Mouse (Mus musculus) CH12.LX (cell line): ENCODE data around the gene Tex44. TPM values are rescaled to one million over a fixed set of nuclear protein-coding genes. Genes with fewer than 3 reads are reported as not detected.

Experiments
- DNase-seq: peaks from one replicate; pipeline ENCODE4 v3.0.0-alpha.2; 2013; ENCODE audit errors: extremely low read depth
- H3K27ac ChIP-seq: 2 replicates; pipeline ENCODE4 v1.5.1; 2012; ENCODE audit warnings: low read depth, mild to moderate bottlenecking, control low read depth, moderate library complexity; ENCODE audit not compliant: insufficient read depth
- H3K27me3 ChIP-seq: replicated peaks from 2 replicates; pipeline ENCODE3; 2012; ENCODE audit warnings: inconsistent platforms
- H3K36me3 ChIP-seq, 2 experiments: replicated peaks in 1 of 2; 2 replicates each; pipeline versions ENCODE3 to v1.6.1; 2012; ENCODE audit warnings: inconsistent platforms in 1 of 2, low read length in 1 of 2, mild to moderate bottlenecking in 1 of 2, mixed read lengths in 1 of 2, moderate library complexity in 1 of 2; ENCODE audit not compliant: control insufficient read depth in 1 of 2, insufficient read depth in 1 of 2
- H3K4me1 ChIP-seq, 2 experiments: 2 replicates each; pipeline ENCODE4 v1.6.1; 2012; ENCODE audit warnings: inconsistent platforms in 1 of 2, moderate library complexity in 1 of 2; ENCODE audit not compliant: insufficient read depth in 2 of 2, control insufficient read depth in 1 of 2
- H3K4me2 ChIP-seq: 2 replicates; pipeline ENCODE4 v1.6.1; 2012; ENCODE audit warnings: low read depth, mild to moderate bottlenecking, control low read depth; ENCODE audit not compliant: poor library complexity, insufficient read depth, severe bottlenecking
- H3K4me3 ChIP-seq, 3 experiments: fragments of 150-350 bp in 1 of 3; sonication (generic) in 1 of 3; replicated peaks in 1 of 3; 2 replicates each; pipeline versions ENCODE3 to v1.5.1; 2011 to 2012; ENCODE audit warnings: low read depth in 2 of 3, low read length in 2 of 3, mild to moderate bottlenecking in 2 of 3, moderate library complexity in 2 of 3, control low read depth in 1 of 3, improper control_type of control experiment in 1 of 3, inconsistent platforms in 1 of 3, mixed read lengths in 1 of 3; ENCODE audit not compliant: poor library complexity in 1 of 3
- H3K79me2 ChIP-seq: replicated peaks from 2 replicates; pipeline ENCODE4 v1.6.1; 2012; ENCODE audit warnings: mild to moderate bottlenecking, moderate library complexity; ENCODE audit not compliant: control insufficient read depth, poor library complexity, insufficient read depth, severe bottlenecking; ENCODE audit errors: extremely low read depth
- H3K9ac ChIP-seq: 2 replicates; pipeline ENCODE4 v1.6.1; 2012; ENCODE audit warnings: low read depth, mild to moderate bottlenecking, control low read depth, moderate library complexity; ENCODE audit not compliant: insufficient read depth
- H3K9me3 ChIP-seq: replicated peaks from 2 replicates; pipeline ENCODE3; 2012; ENCODE audit warnings: low read length, inconsistent platforms, mixed read lengths
- CHD2 ChIP-seq: IDR thresholded peaks from 2 replicates; pipeline ENCODE4 v1.6.1; 2011; ENCODE audit warnings: low read length, improper control_type of control experiment
- ELF1 ChIP-seq: IDR thresholded peaks from 2 replicates; pipeline ENCODE4 v1.6.1; 2014; ENCODE audit warnings: low read depth, mild to moderate bottlenecking, inconsistent platforms, low read length, improper control_type of control experiment
- EP300 ChIP-seq: IDR thresholded peaks from 2 replicates; pipeline ENCODE4 v1.6.1; 2011; ENCODE audit warnings: low read length, improper control_type of control experiment
- ETS1 ChIP-seq: conservative IDR thresholded peaks from 2 replicates; pipeline ENCODE4 v1.6.1; 2012; ENCODE audit warnings: low read depth, mild to moderate bottlenecking, inconsistent platforms, low read length, improper control_type of control experiment, moderate library complexity
- IRF4 ChIP-seq: IDR thresholded peaks from 2 replicates; pipeline ENCODE4 v1.6.1; 2014; ENCODE audit warnings: low read depth, mild to moderate bottlenecking, inconsistent platforms, low read length, improper control_type of control experiment
- MAFK ChIP-seq: IDR thresholded peaks from 2 replicates; pipeline ENCODE4 v1.6.1; 2011; ENCODE audit warnings: low read length, improper control_type of control experiment; ENCODE audit not compliant: insufficient replicate concordance
- MAX ChIP-seq: IDR thresholded peaks from 2 replicates; pipeline ENCODE4 v1.6.1; 2011; ENCODE audit warnings: low read length, improper control_type of control experiment
- MAZ ChIP-seq: IDR thresholded peaks from 2 replicates; pipeline ENCODE4 v1.6.1; 2012; ENCODE audit warnings: low read depth, mild to moderate bottlenecking, inconsistent platforms, low read length, improper control_type of control experiment, moderate library complexity
- NRF1 ChIP-seq: IDR thresholded peaks from 2 replicates; pipeline ENCODE4 v1.6.1; 2014; ENCODE audit warnings: low read depth, mild to moderate bottlenecking, inconsistent platforms, low read length, improper control_type of control experiment, moderate library complexity
- POLR2A ChIP-seq: IDR thresholded peaks from 2 replicates; pipeline ENCODE4 v1.6.1; 2011; ENCODE audit warnings: low read depth, mild to moderate bottlenecking, improper control_type of control experiment, low read length
- RAD21 ChIP-seq: IDR thresholded peaks from 2 replicates; pipeline ENCODE4 v1.6.1; 2011; ENCODE audit warnings: low read depth, mild to moderate bottlenecking, low read length, improper control_type of control experiment, moderate library complexity
- TBP ChIP-seq: conservative IDR thresholded peaks from 2 replicates; pipeline ENCODE4 v1.6.1; 2011; ENCODE audit warnings: low read depth, low read length, improper control_type of control experiment
- UBTF ChIP-seq: IDR thresholded peaks from 2 replicates; pipeline ENCODE4 v1.6.1; 2012; ENCODE audit warnings: low read depth, mild to moderate bottlenecking, inconsistent platforms, low read length, improper control_type of control experiment, moderate library complexity
- USF1 ChIP-seq: IDR thresholded peaks from 2 replicates; pipeline ENCODE4 v1.6.1; 2014; ENCODE audit warnings: low read depth, mild to moderate bottlenecking, inconsistent platforms, low read length, improper control_type of control experiment
- ZKSCAN1 ChIP-seq: IDR thresholded peaks from 2 replicates; pipeline ENCODE4 v1.6.1; 2012; ENCODE audit warnings: low read depth, inconsistent platforms, low read length, improper control_type of control experiment, borderline replicate concordance
- ZMIZ1 ChIP-seq: IDR thresholded peaks from 2 replicates; pipeline ENCODE4 v1.6.1; 2012; ENCODE audit warnings: low read depth, mild to moderate bottlenecking, inconsistent platforms, low read length, improper control_type of control experiment
- dilution Hi-C: fragments of 300-500 bp; cut with MboI; formaldehyde crosslinking; loops from 2 replicates; pipeline ENCODE4 v1.14.3; 2020; ENCODE audit warnings: low sequenced_read_pairs; ENCODE audit not compliant: extremely low pct_unique_long_range_greater_than_20kb, extremely low pct_ligation_motif_present
- in situ Hi-C: fragments of 300-500 bp; cut with MboI; formaldehyde crosslinking; loops from 3 replicates; pipeline ENCODE4 v1.14.3; 2019; ENCODE audit warnings: low sequenced_read_pairs, low pct_ligation_motif_present, low pct_unique_long_range_greater_than_20kb, mixed read lengths
- polyA plus RNA-seq: library from polyadenylated mRNA; unstranded; fragments of >175 nt; gene quantifications from 2 replicates; pipeline ENCODE4 v1.2.1, GENCODE M21; 2012; ENCODE audit warnings: low read depth; ENCODE audit not compliant: insufficient read length
- total RNA-seq, 2 experiments: library from RNA; depleted of rRNA; stranded (reverse); fragments of 300-350 nt in 1 of 2; fragments of >200 nt in 1 of 2; gene quantifications; 2 replicates each; pipeline ENCODE4 v1.2.3; 2012 to 2014

Gene Tex44
- total and polyA plus RNA-seq, 3 experiments = not detected

DNA sequence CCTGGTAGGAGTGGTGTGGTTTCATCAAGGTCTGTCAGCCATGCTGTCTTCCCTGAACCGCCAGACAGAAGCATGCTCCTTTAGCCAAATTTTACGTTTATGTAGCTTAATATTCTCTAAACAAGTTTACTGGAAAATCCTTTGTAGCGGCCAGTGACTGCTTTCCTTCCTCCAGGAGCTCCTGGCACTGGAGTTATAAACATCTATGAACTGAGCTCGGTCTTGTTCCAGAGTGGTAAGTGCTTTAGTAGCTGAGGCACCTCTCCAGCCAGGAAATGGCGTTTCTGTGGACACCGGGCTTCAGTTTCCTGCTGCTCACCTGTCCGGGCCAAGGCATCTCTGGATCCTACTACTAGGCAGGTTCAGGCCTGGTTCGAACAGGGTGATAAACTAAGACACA, 28.5 kb upstream of the Tex44 start:
- Histone ChIP-seq H3K79me2 (no peaks in the 10 kb centered on the region), H3K4me3 (no peak overlapping the region), H3K27me3 (no peaks in the 10 kb centered on the region), H3K27ac (no peak overlapping the region), H3K4me1 (peaks cover 0 to 20% of the 10 kb centered on the region in 2 experiments; a peak in 2 of 4 replicates), H3K4me2 (no peak overlapping the region), H3K9me3 (no peaks in the 10 kb centered on the region), H3K36me3 (no peaks in the 10 kb centered on the region), H3K9ac (no peak overlapping the region)
- dilution Hi-C loops = no loop called here
- DNase-seq = no peak
- in situ Hi-C loops = loop anchor here (5.0 kb wide), 1 partner anchor 40 kb away; no protein-coding TSS in a partner anchor
- TF ChIP-seq NRF1 (no peak), ETS1 (no peak), USF1 (no peak), TBP (no peak), CHD2 (no peak), ELF1 (no peak), MAZ (no peak), ZKSCAN1 (no peak), POLR2A (no peak), ZMIZ1 (no peak), IRF4 (no peak), UBTF (no peak), MAX (no peak)

DNA sequence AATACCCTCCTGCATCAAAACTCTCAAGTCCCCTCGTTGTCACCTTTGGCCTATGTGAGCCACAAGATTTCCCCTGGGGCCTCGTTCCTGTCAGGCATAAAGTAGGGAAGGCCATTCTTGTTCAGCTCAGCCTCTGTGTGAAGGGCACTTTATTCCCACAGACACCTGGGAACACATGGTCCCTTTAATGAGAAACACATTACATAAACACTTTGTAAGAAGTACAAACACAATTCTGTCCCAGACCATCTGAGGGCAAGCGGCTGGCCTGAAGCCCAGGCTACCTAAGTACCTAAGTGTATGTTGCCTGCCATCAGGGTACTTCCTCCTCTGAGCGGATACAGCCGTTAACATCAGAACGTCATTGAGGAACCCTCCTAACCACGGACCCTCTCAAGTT, 27.9 kb upstream of the Tex44 start:
- Histone ChIP-seq H3K36me3 (no peaks in the 10 kb centered on the region), H3K9ac (no peak overlapping the region), H3K27ac (no peak overlapping the region), H3K4me2 (no peak overlapping the region), H3K4me1 (peaks cover 0 to 20% of the 10 kb centered on the region in 2 experiments; a peak in 2 of 4 replicates), H3K4me3 (no peak overlapping the region), H3K79me2 (no peaks in the 10 kb centered on the region), H3K27me3 (no peaks in the 10 kb centered on the region), H3K9me3 (no peaks in the 10 kb centered on the region)
- no peak for DNase-seq
- in situ Hi-C loops (loop anchor here (5.0 kb wide), 1 partner anchor 39 kb away; no protein-coding TSS in a partner anchor), dilution Hi-C loops (no loop called here)
- TF ChIP-seq IRF4 (no peak), RAD21 (no peak)

DNA sequence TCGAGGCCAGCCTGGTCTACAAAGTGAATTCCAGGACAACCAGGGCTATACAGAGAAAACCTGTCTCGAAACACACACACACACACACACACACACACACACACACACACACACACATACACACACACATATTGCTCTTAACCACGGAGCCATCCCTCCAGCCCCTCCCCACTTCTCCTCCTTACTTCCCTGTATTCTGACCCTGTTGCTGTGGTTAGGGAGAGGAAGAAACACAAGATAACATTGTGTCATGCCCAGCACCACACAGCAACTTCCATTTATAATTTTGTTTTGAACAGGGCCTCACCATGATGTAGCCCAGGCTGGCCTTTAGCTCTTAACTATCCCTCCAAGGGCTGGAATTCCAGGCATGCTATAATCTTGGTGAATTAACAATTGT, 26.8 kb upstream of the Tex44 start:
- H3K79me2 ChIP-seq = no peaks in the 10 kb centered on the region
- no peak overlapping the region for H3K4me2 ChIP-seq
- TF ChIP-seq EP300 (no peak), MAFK (no peak)
- H3K27ac ChIP-seq = no peak overlapping the region
- H3K9ac ChIP-seq = no peak overlapping the region
- in situ Hi-C loops (loop anchor here (5.0 kb wide), 1 partner anchor 38 kb away; no protein-coding TSS in a partner anchor), dilution Hi-C loops (no loop called here)
- no peaks in the 10 kb centered on the region for H3K27me3 ChIP-seq
- H3K4me3 ChIP-seq = no peak overlapping the region
- H3K4me1 ChIP-seq = peaks cover 0 to 13% of the 10 kb centered on the region in 2 experiments; a peak in 2 of 4 replicates
- H3K9me3 ChIP-seq = no peaks in the 10 kb centered on the region
- H3K36me3 ChIP-seq = no peaks in the 10 kb centered on the region
- no peak for DNase-seq
